Mouse (Mus musculus) adrenal gland, postnatal 10 days (tissue): Measurements from ENCODE around the gene Cacna1c. TPM values are rescaled to one million over a fixed set of nuclear protein-coding genes. Genes with fewer than 3 reads are reported as not detected.
A peak's percentile ranks its signal among the peaks of the same experiment; 100 is the strongest.

Source experiments
- DNase-seq: peaks from one replicate; pipeline ENCODE4 v3.0.0; 2021; ENCODE audit warnings: mixed read lengths
- total RNA-seq, 2 experiments: library from RNA; stranded (reverse); gene quantifications; 2 replicates each; pipeline ENCODE4 v1.2.3; 2021

Gene Cacna1c
- total RNA-seq, 2 experiments from 2014 or later, result 39.2 to 58.2 TPM

- no peak for DNase-seq
Measured at GRCm38 (mm10) chr6:119095081-119095480, 101.1 kb downstream of the Cacna1c start.

- peak; percentile 84 for DNase-seq
Measured at GRCm38 (mm10) chr6:119089173-119089572, 107.0 kb downstream of the Cacna1c start.

- no peak for DNase-seq
Measured at GRCm38 (mm10) chr6:119088381-119088780, 107.8 kb downstream of the Cacna1c start.

GRCm38 (mm10) chr6:119087919-119088318 is 108.3 kb downstream of the Cacna1c start:
- DNase-seq, result no peak

GRCm38 (mm10) chr6:119085789-119086188 is 110.4 kb downstream of the Cacna1c start:
- DNase-seq, result no peak

- DNase-seq, result no peak
Measured at GRCm38 (mm10) chr6:119084532-119084931, 111.7 kb downstream of the Cacna1c start.

- no peak for DNase-seq
Measured at GRCm38 (mm10) chr6:119083559-119083958, 112.7 kb downstream of the Cacna1c start.

GRCm38 (mm10) chr6:119082662-119083061 is 113.6 kb downstream of the Cacna1c start:
- no peak for DNase-seq

GRCm38 (mm10) chr6:119081650-119082049 is 114.6 kb downstream of the Cacna1c start:
- no peak for DNase-seq

- DNase-seq, result no peak
Measured at GRCm38 (mm10) chr6:119079626-119080025, 116.6 kb downstream of the Cacna1c start.

GRCm38 (mm10) chr6:119078912-119079311 is 117.3 kb downstream of the Cacna1c start:
- no peak for DNase-seq

- DNase-seq, result no peak
Measured at GRCm38 (mm10) chr6:119077231-119077630, 119.0 kb downstream of the Cacna1c start.

- DNase-seq, result peak; percentile 74
Measured at GRCm38 (mm10) chr6:119073419-119074071, 122.7 kb downstream of the Cacna1c start.

GRCm38 (mm10) chr6:119072772-119073171 is 123.4 kb downstream of the Cacna1c start:
- no peak for DNase-seq

GRCm38 (mm10) chr6:119070771-119071170 is 125.4 kb downstream of the Cacna1c start:
- DNase-seq, result no peak

GRCm38 (mm10) chr6:119070351-119070750 is 125.9 kb downstream of the Cacna1c start:
- peak; percentile 64 for DNase-seq

- no peak for DNase-seq
Measured at GRCm38 (mm10) chr6:119069145-119069544, 127.1 kb downstream of the Cacna1c start.

GRCm38 (mm10) chr6:119068650-119069049 is 127.6 kb downstream of the Cacna1c start:
- DNase-seq, result no peak

- DNase-seq, result no peak
Measured at GRCm38 (mm10) chr6:119064961-119065360, 131.3 kb downstream of the Cacna1c start.

- DNase-seq, result no peak
Measured at GRCm38 (mm10) chr6:119064430-119064829, 131.8 kb downstream of the Cacna1c start.

- no peak for DNase-seq
Measured at GRCm38 (mm10) chr6:119062695-119063094, 133.5 kb downstream of the Cacna1c start.

GRCm38 (mm10) chr6:119058896-119059295 is 137.3 kb downstream of the Cacna1c start:
- DNase-seq, result no peak

GRCm38 (mm10) chr6:119058461-119058860 is 137.8 kb downstream of the Cacna1c start:
- no peak for DNase-seq

GRCm38 (mm10) chr6:119057076-119057479 is 139.1 kb downstream of the Cacna1c start:
- DNase-seq, result peak; percentile 72
